Mouse (Mus musculus) liver, adult 2 months (tissue): ENCODE data around the gene Tent2.

ENCODE experiments used
- CTCF ChIP-seq: fragments of 200-500 bp; IDR thresholded peaks from 2 replicates; pipeline ENCODE4 v1.5.1; 2011; ENCODE audit warnings: low read depth, low read length, control low read depth
- POLR2A ChIP-seq: fragments of 200-500 bp; IDR thresholded peaks from 2 replicates; pipeline ENCODE4 v1.6.1; 2011; ENCODE audit warnings: low read length, control low read depth; ENCODE audit not compliant: insufficient read depth; ENCODE audit errors: extremely low read depth

DNA sequence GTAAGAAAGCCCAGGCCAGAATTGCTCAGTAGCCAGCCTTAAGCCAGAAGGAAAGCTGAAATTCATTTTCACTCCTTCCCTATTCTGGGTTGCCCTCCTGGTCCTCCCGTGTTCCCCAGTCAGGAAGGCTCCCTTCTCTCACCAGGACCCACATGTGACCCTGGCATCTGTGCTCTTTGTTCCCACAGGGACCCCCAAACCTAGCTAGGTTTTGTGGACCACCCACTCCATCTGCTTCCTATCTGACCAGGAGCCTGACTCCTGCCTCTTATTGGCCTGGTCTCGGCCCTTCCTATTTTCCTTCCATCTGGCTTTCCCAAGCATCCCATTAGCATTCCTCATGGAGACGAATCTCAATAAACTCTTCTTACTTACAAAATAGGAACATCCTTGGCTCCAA lies 93.6 kb downstream of the Tent2 start:
- no peak for TF ChIP-seq CTCF
- TF ChIP-seq POLR2A: no peak
